Mouse (Mus musculus) embryonic facial prominence, embryonic 14.5 days (tissue): ENCODE data around the gene 1110051M20Rik. TPM values are rescaled to one million over a fixed set of nuclear protein-coding genes. Genes with fewer than 3 reads are reported as not detected.

ENCODE experiments used
- ATAC-seq: fragments of 200-750 bp; cut with Nextera tagmentation; 2 replicates; pipeline ENCODE4 v1.8.0; 2017; ENCODE audit warnings: low read depth, moderate number of reproducible peaks, moderate TSS enrichment
- DNase-seq: peaks from one replicate; pipeline ENCODE4 v3.0.0-alpha.2; 2015; ENCODE audit warnings: low spot score
- H3K27ac ChIP-seq: fragments of 300-500 bp; sonication (generic); replicated peaks from 2 replicates; pipeline ENCODE4 v1.5.1; 2014; ENCODE audit warnings: low read depth, mild to moderate bottlenecking, low read length, moderate library complexity
- H3K27me3 ChIP-seq: fragments of 300-500 bp; sonication (generic); replicated peaks from 2 replicates; pipeline ENCODE4 v1.6.1; 2014; ENCODE audit warnings: low read length; ENCODE audit not compliant: control insufficient read depth, insufficient read depth
- H3K36me3 ChIP-seq: fragments of 300-500 bp; sonication (generic); 2 replicates; pipeline ENCODE4 v1.6.1; 2014; ENCODE audit warnings: low read length, mixed read lengths; ENCODE audit not compliant: control insufficient read depth, insufficient read depth
- H3K4me1 ChIP-seq: fragments of 300-500 bp; sonication (generic); 2 replicates; pipeline ENCODE4 v1.6.1; 2014; ENCODE audit warnings: antibody characterized with exemption, low read length; ENCODE audit not compliant: control insufficient read depth, insufficient read depth
- H3K4me2 ChIP-seq: fragments of 300-500 bp; sonication (generic); 2 replicates; pipeline ENCODE4 v1.6.1; 2014; ENCODE audit warnings: low read depth, mild to moderate bottlenecking, low read length, moderate library complexity, mixed read lengths
- H3K4me3 ChIP-seq: fragments of 300-500 bp; sonication (generic); 2 replicates; pipeline ENCODE4 v1.5.1; 2014; ENCODE audit warnings: low read depth, mild to moderate bottlenecking, low read length
- H3K9ac ChIP-seq: fragments of 300-500 bp; sonication (generic); 2 replicates; pipeline ENCODE4 v1.6.1; 2014; ENCODE audit warnings: low read depth, mild to moderate bottlenecking, low read length, moderate library complexity, mixed read lengths
- H3K9me3 ChIP-seq: fragments of 300-500 bp; sonication (generic); 2 replicates; pipeline ENCODE4 v1.6.1; 2016; ENCODE audit warnings: low read length; ENCODE audit not compliant: control insufficient read depth
- WGBS: fragments of 180-500 bp; shearing (Covaris S2); extraction: QIAGEN DNeasy Blood & Tissue Kit; methylation state at CpG from one replicate; pipeline ENCODE4 v1.1.7; 2014; 5-methylcytosine and 5-hydroxymethylcytosine counted together
- polyA plus RNA-seq: library from polyadenylated mRNA; unstranded; fragments of >200 nt; fragmentation: Nextera tagmentation; extraction: Ambion mirVana; gene quantifications from 2 replicates; pipeline ENCODE4 v1.2.1, GENCODE M21; 2014

1110051M20Rik gene
- polyA plus RNA-seq, 1 experiment from 2014 or later = 56.0 TPM

- Histone ChIP-seq H3K4me2 (no peak overlapping the region), H3K27ac (no peak overlapping the region; the same call in 1 of the 2 replicates), H3K36me3 (no peaks in the 10 kb centered on the region), H3K27me3 (no peaks in the 10 kb centered on the region), H3K9me3 (no peaks in the 10 kb centered on the region), H3K9ac (no peak overlapping the region), H3K4me3 (no peak overlapping the region), H3K4me1 (peaks cover 10% of the 10 kb centered on the region; the same call in 1 of the 2 replicates)
- DNase-seq (peak; percentile 51), ATAC-seq (no peak)
- 70% methylated on average over 15 of the region's 15 CpGs for WGBS
These were observed 119.6 kb downstream of the 1110051M20Rik start for GRCm38 (mm10) chr2:91324761-91325421.

GRCm38 (mm10) chr2:91324346-91324745, 120.2 kb downstream of the 1110051M20Rik start:
- 86% methylated on average over 1 of the region's 1 CpGs for WGBS
- Histone ChIP-seq H3K4me3 (no peak overlapping the region), H3K9ac (no peak overlapping the region), H3K4me2 (no peak overlapping the region), H3K9me3 (no peaks in the 10 kb centered on the region), H3K27ac (no peak overlapping the region; the same call in 1 of the 2 replicates), H3K4me1 (peaks cover 10% of the 10 kb centered on the region; the same call in 1 of the 2 replicates), H3K36me3 (no peaks in the 10 kb centered on the region), H3K27me3 (no peaks in the 10 kb centered on the region)
- DNase-seq (no peak), ATAC-seq (no peak)

GRCm38 (mm10) chr2:91322490-91322889, 122.0 kb downstream of the 1110051M20Rik start:
- no peaks in the 10 kb centered on the region for H3K4me1 ChIP-seq
- DNase-seq (no peak), ATAC-seq (no peak)
- H3K9ac ChIP-seq = no peak overlapping the region
- no peak overlapping the region for H3K4me2 ChIP-seq
- H3K27ac ChIP-seq = no peak overlapping the region
- 52% methylated on average over 4 of the region's 4 CpGs for WGBS
- no peaks in the 10 kb centered on the region for H3K9me3 ChIP-seq
- no peaks in the 10 kb centered on the region for H3K27me3 ChIP-seq
- no peaks in the 10 kb centered on the region for H3K36me3 ChIP-seq
- no peak overlapping the region for H3K4me3 ChIP-seq

GRCm38 (mm10) chr2:91321923-91322322, 122.6 kb downstream of the 1110051M20Rik start:
- H3K36me3 ChIP-seq = no peaks in the 10 kb centered on the region
- H3K4me1 ChIP-seq = no peaks in the 10 kb centered on the region
- ATAC-seq = no peak
- no peak overlapping the region for H3K4me3 ChIP-seq
- no peaks in the 10 kb centered on the region for H3K27me3 ChIP-seq
- H3K27ac ChIP-seq = no peak overlapping the region
- H3K9ac ChIP-seq = no peak overlapping the region
- no peaks in the 10 kb centered on the region for H3K9me3 ChIP-seq
- no peak overlapping the region for H3K4me2 ChIP-seq
- DNase-seq = no peak
- WGBS = 87% methylated on average over 2 of the region's 2 CpGs

- no peak overlapping the region for H3K4me2 ChIP-seq
- no peaks in the 10 kb centered on the region for H3K9me3 ChIP-seq
- 88% methylated on average over 10 of the region's 10 CpGs for WGBS
- H3K27ac ChIP-seq = no peak overlapping the region
- H3K9ac ChIP-seq = no peak overlapping the region
- H3K4me3 ChIP-seq = no peak overlapping the region
- H3K4me1 ChIP-seq = no peaks in the 10 kb centered on the region
- H3K27me3 ChIP-seq = no peaks in the 10 kb centered on the region
- H3K36me3 ChIP-seq = no peaks in the 10 kb centered on the region
- no peak for ATAC-seq
- DNase-seq = no peak
These were observed 123.7 kb downstream of the 1110051M20Rik start for GRCm38 (mm10) chr2:91320559-91321529.

- no peak overlapping the region for H3K9ac ChIP-seq
- H3K27ac ChIP-seq = no peak overlapping the region
- H3K4me1 ChIP-seq = no peaks in the 10 kb centered on the region
- no peak for DNase-seq
- no peak for ATAC-seq
- 91% methylated on average over 7 of the region's 7 CpGs for WGBS
- no peak overlapping the region for H3K4me3 ChIP-seq
- no peak overlapping the region for H3K4me2 ChIP-seq
- no peaks in the 10 kb centered on the region for H3K9me3 ChIP-seq
- H3K36me3 ChIP-seq = no peaks in the 10 kb centered on the region
- H3K27me3 ChIP-seq = no peaks in the 10 kb centered on the region
These were observed 130.3 kb downstream of the 1110051M20Rik start for GRCm38 (mm10) chr2:91314184-91314583.

- H3K4me3 ChIP-seq = no peak overlapping the region
- no peak overlapping the region for H3K9ac ChIP-seq
- H3K27ac ChIP-seq = no peak overlapping the region
- no peaks in the 10 kb centered on the region for H3K9me3 ChIP-seq
- ATAC-seq (0 out of 2 replicates have a peak, but pooled peaks have one; percentile 35), DNase-seq (no peak)
- no peak overlapping the region for H3K4me2 ChIP-seq
- H3K36me3 ChIP-seq = no peaks in the 10 kb centered on the region
- no peaks in the 10 kb centered on the region for H3K4me1 ChIP-seq
- WGBS = 45% methylated on average over 10 of the region's 10 CpGs
- no peaks in the 10 kb centered on the region for H3K27me3 ChIP-seq
These were observed 131.8 kb downstream of the 1110051M20Rik start for GRCm38 (mm10) chr2:91312578-91313311.

GRCm38 (mm10) chr2:91309546-91309945, 135.0 kb downstream of the 1110051M20Rik start:
- ATAC-seq (no peak), DNase-seq (no peak)
- Histone ChIP-seq H3K9ac (no peak overlapping the region), H3K4me1 (no peaks in the 10 kb centered on the region), H3K9me3 (no peaks in the 10 kb centered on the region), H3K4me2 (no peak overlapping the region), H3K27ac (no peak overlapping the region), H3K27me3 (no peaks in the 10 kb centered on the region), H3K36me3 (0 out of 2 replicates have a peak, but pooled peaks cover under 1% of the 10 kb centered on the region), H3K4me3 (no peak overlapping the region)
- WGBS = 49% methylated on average over 3 of the region's 3 CpGs
